Mouse (Mus musculus): Measurements from ENCODE around the gene Lin37. TPM values are rescaled to one million over a fixed set of nuclear protein-coding genes. Genes with fewer than 3 reads are reported as not detected.
A peak's percentile ranks its signal among the peaks of the same experiment; 100 is the strongest.

Gene Lin37
- 10 to 100 TPM; 40.8 to 43.2 TPM for total RNA-seq (2021)
- long read RNA-seq, transcript Lin37-202 (9 exons, 1,312 nt), result minor isoform, 5 of 29 reads
- long read RNA-seq, transcript Lin37-201 (9 exons, 998 nt), result major isoform, 17 of 29 reads
- long read RNA-seq, partial matches to known transcripts, result 0 of 29 reads
- long read RNA-seq, other reads (novel, unspliced or antisense), result 7 of 29 reads

GRCm38 (mm10) chr7:30559443-30559954 is at the start of gene Lin37:
Gene Lin37 (minus strand): TSS chr7:30559838.
- peak; percentile 98 to 100 for DNase-seq (ENCODE audit: low spot score in 2 of 2)

GRCm38 (mm10) chr7:30608476-30608875 is 48.8 kb upstream of the Lin37 start:
- no peak for DNase-seq (ENCODE audit: low spot score in 2 of 2)

GRCm38 (mm10) chr7:30607706-30608309 is 48.2 kb upstream of the Lin37 start:
- peak in 1 of 2 experiments; percentile 44 for DNase-seq (ENCODE audit: low spot score in 2 of 2)

GRCm38 (mm10) chr7:30604944-30605343 is 45.3 kb upstream of the Lin37 start:
- no peak for DNase-seq (ENCODE audit: low spot score in 2 of 2)

- no peak for DNase-seq (ENCODE audit: low spot score in 2 of 2)
Measured at GRCm38 (mm10) chr7:30604424-30604823, 44.8 kb upstream of the Lin37 start.

- DNase-seq (ENCODE audit: low spot score in 2 of 2), result no peak
Measured at GRCm38 (mm10) chr7:30602583-30602982, 42.9 kb upstream of the Lin37 start.

GRCm38 (mm10) chr7:30600651-30601050 is 41.0 kb upstream of the Lin37 start:
- DNase-seq (ENCODE audit: low spot score in 2 of 2), result no peak

- DNase-seq (ENCODE audit: low spot score in 2 of 2), result peak; percentile 89 to 97
Measured at GRCm38 (mm10) chr7:30599933-30600353, 40.3 kb upstream of the Lin37 start.

GRCm38 (mm10) chr7:30598786-30599185 is 39.1 kb upstream of the Lin37 start, which contains the start of gene Zbtb32:
Gene Zbtb32 (minus strand): TSS chr7:30598909.
- DNase-seq (ENCODE audit: low spot score in 2 of 2), result no peak

- no peak for DNase-seq (ENCODE audit: low spot score in 2 of 2)
Measured at GRCm38 (mm10) chr7:30596811-30597210, 37.2 kb upstream of the Lin37 start.

GRCm38 (mm10) chr7:30596093-30596492 is 36.5 kb upstream of the Lin37 start:
- no peak for DNase-seq (ENCODE audit: low spot score in 2 of 2)

- DNase-seq (ENCODE audit: low spot score in 2 of 2), result no peak
Measured at GRCm38 (mm10) chr7:30594510-30595024, 34.9 kb upstream of the Lin37 start.

- no peak for DNase-seq (ENCODE audit: low spot score in 2 of 2)
Measured at GRCm38 (mm10) chr7:30593579-30594509, 34.2 kb upstream of the Lin37 start.

GRCm38 (mm10) chr7:30592772-30593423 is 33.3 kb upstream of the Lin37 start:
- no peak for DNase-seq (ENCODE audit: low spot score in 2 of 2)

- DNase-seq (ENCODE audit: low spot score in 2 of 2), result no peak
Measured at GRCm38 (mm10) chr7:30591605-30591951, 31.9 kb upstream of the Lin37 start.

- DNase-seq (ENCODE audit: low spot score in 2 of 2), result no peak
Measured at GRCm38 (mm10) chr7:30590927-30591604, 31.4 kb upstream of the Lin37 start.

GRCm38 (mm10) chr7:30589435-30590301 is 30.0 kb upstream of the Lin37 start:
- DNase-seq (ENCODE audit: low spot score in 2 of 2), result peak; percentile 65 to 83

- DNase-seq (ENCODE audit: low spot score in 2 of 2), result peak; percentile 96 to 97
Measured at GRCm38 (mm10) chr7:30588676-30589434, 29.2 kb upstream of the Lin37 start, which contains the start of gene Kmt2b. Gene Kmt2b (minus strand): TSS chr7:30588726.
